Mouse (Mus musculus) c-Kit-positive CD71-negative TER-119-negative erythroid progenitor cells, embryonic 14.5 days (primary cell): ENCODE measurements around the gene Sdhaf4.
"Not testable (repeated sequence)": the region's sequence is repeated elsewhere in the genome, so short reads cannot be mapped to it uniquely, and the experiment has no call there.

Experiments
- DNase-seq: peaks from one replicate; pipeline ENCODE4 v3.0.0-alpha.2; 2013; ENCODE audit warnings: low read depth

The Sdhaf4 gene

GRCm38 (mm10) chr1:24005070-24005804 is at the start of gene Sdhaf4:
TSS of gene Sdhaf4 (minus strand) at chr1:24005656.
- DNase-seq = peak; percentile 78

- DNase-seq = no peak
Measured at GRCm38 (mm10) chr1:24046730-24047510, 41.5 kb upstream of the Sdhaf4 start.

GRCm38 (mm10) chr1:24045627-24046026 is 40.2 kb upstream of the Sdhaf4 start:
- DNase-seq = no peak

- no peak for DNase-seq
Measured at GRCm38 (mm10) chr1:24043007-24043406, 37.6 kb upstream of the Sdhaf4 start.

- no peak for DNase-seq
Measured at GRCm38 (mm10) chr1:24033759-24034423, 28.4 kb upstream of the Sdhaf4 start.

GRCm38 (mm10) chr1:24010821-24011220 is 5.4 kb upstream of the Sdhaf4 start:
- no peak for DNase-seq

- DNase-seq = no peak
Measured at GRCm38 (mm10) chr1:24010016-24010415, 4.6 kb upstream of the Sdhaf4 start.

- DNase-seq = no peak
Measured at GRCm38 (mm10) chr1:24007621-24008020, 2.2 kb upstream of the Sdhaf4 start.

- DNase-seq = no peak
Measured at GRCm38 (mm10) chr1:23999318-23999717, 6.1 kb downstream of the Sdhaf4 start.

- no peak for DNase-seq
Measured at GRCm38 (mm10) chr1:23998866-23999265, 6.6 kb downstream of the Sdhaf4 start.

- no peak for DNase-seq
Measured at GRCm38 (mm10) chr1:23998120-23998810, 7.2 kb downstream of the Sdhaf4 start.

- DNase-seq = no peak
Measured at GRCm38 (mm10) chr1:23997493-23997892, 8.0 kb downstream of the Sdhaf4 start.

GRCm38 (mm10) chr1:23995420-23995819 is 10.0 kb downstream of the Sdhaf4 start:
- DNase-seq = no peak

- no peak for DNase-seq
Measured at GRCm38 (mm10) chr1:23983118-23983517, 22.3 kb downstream of the Sdhaf4 start.

- DNase-seq = no peak
Measured at GRCm38 (mm10) chr1:23978281-23978680, 27.2 kb downstream of the Sdhaf4 start.

- DNase-seq = not testable (repeated sequence)
Measured at GRCm38 (mm10) chr1:23971159-23971558, 34.3 kb downstream of the Sdhaf4 start.

- DNase-seq = no peak
Measured at GRCm38 (mm10) chr1:23968027-23968725, 37.3 kb downstream of the Sdhaf4 start.

- no peak for DNase-seq
Measured at GRCm38 (mm10) chr1:23966226-23966625, 39.2 kb downstream of the Sdhaf4 start.

GRCm38 (mm10) chr1:23959415-23959732 is 46.1 kb downstream of the Sdhaf4 start:
- no peak for DNase-seq

- peak; percentile 12 for DNase-seq
Measured at GRCm38 (mm10) chr1:23958668-23959414, 46.6 kb downstream of the Sdhaf4 start.

GRCm38 (mm10) chr1:23958101-23958500 is 47.4 kb downstream of the Sdhaf4 start:
- DNase-seq = no peak
